Mouse (Mus musculus) heart, postnatal 0 days (tissue): ENCODE measurements around the gene Rassf8.

Experiments
- CTCF ChIP-seq: IDR thresholded peaks from 2 replicates; pipeline ENCODE4 v1.5.1; 2016; ENCODE audit warnings: antibody characterized with exemption, control low read depth, low read depth
- EP300 ChIP-seq: IDR thresholded peaks from 2 replicates; pipeline ENCODE4 v1.6.1; 2016; ENCODE audit warnings: antibody characterized with exemption, low read depth

DNA sequence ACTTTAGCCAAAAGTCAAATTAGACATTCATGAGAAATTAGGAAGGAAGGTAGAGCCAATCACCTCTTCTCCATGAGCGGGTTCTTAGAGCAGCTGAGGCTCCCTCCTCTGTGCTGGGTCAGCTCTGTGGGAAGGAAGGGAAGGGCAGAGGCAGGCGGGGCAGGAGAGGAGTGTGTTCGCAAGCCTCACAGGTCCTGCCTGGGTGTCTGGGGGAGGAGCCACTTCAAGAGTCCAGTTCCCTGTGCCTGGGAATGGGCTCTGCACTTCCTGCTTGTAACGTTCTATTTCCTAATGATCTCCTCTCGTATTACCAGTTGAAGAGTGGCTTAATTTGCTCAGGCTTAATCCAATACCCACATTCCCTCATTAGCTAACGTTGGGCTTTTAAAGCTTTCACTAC, 32.8 kb downstream of the Rassf8 start:
- TF ChIP-seq CTCF: no peak
- TF ChIP-seq EP300: no peak
